Mouse (Mus musculus) hindbrain, postnatal 0 days (tissue): ENCODE measurements around the gene Psmb3. TPM values are rescaled to one million over a fixed set of nuclear protein-coding genes. Genes with fewer than 3 reads are reported as not detected.

Source experiments
- ATAC-seq: fragments of 200-750 bp; cut with Nextera tagmentation; 2 replicates; pipeline ENCODE4 v1.8.0; 2017; ENCODE audit warnings: mild to moderate bottlenecking, moderate TSS enrichment, moderate library complexity
- DNase-seq: peaks from one replicate; pipeline ENCODE4 v3.0.0-alpha.2; 2015; ENCODE audit warnings: low spot score
- H3K27ac ChIP-seq: fragments of 300-500 bp; sonication (generic); 2 replicates; pipeline ENCODE4 v1.5.1; 2014; ENCODE audit warnings: mild to moderate bottlenecking
- H3K27me3 ChIP-seq: fragments of 300-500 bp; sonication (generic); 2 replicates; pipeline ENCODE4 v1.6.1; 2014; ENCODE audit warnings: low read length, mixed read lengths; ENCODE audit not compliant: insufficient read depth
- H3K36me3 ChIP-seq: fragments of 300-500 bp; sonication (generic); 2 replicates; pipeline ENCODE4 v1.6.1; 2014; ENCODE audit warnings: low read length, mixed read lengths; ENCODE audit not compliant: insufficient read depth
- H3K4me1 ChIP-seq: fragments of 300-500 bp; sonication (generic); 2 replicates; pipeline ENCODE4 v1.6.1; 2014; ENCODE audit warnings: antibody characterized with exemption, low read length, mixed read lengths; ENCODE audit not compliant: insufficient read depth
- H3K4me2 ChIP-seq: fragments of 300-500 bp; sonication (generic); 2 replicates; pipeline ENCODE4 v1.6.1; 2014; ENCODE audit warnings: low read depth, mild to moderate bottlenecking, low read length, moderate library complexity, mixed read lengths
- H3K4me3 ChIP-seq: fragments of 300-500 bp; sonication (generic); 2 replicates; pipeline ENCODE4 v1.5.1; 2014; ENCODE audit warnings: low read length
- H3K9ac ChIP-seq: fragments of 300-500 bp; sonication (generic); replicated peaks from 2 replicates; pipeline ENCODE4 v1.6.1; 2014; ENCODE audit warnings: mild to moderate bottlenecking, low read length, moderate library complexity, mixed read lengths
- H3K9me3 ChIP-seq: fragments of 300-500 bp; sonication (generic); 2 replicates; pipeline ENCODE4 v1.6.1; 2016; ENCODE audit warnings: low read length, mixed read lengths
- CTCF ChIP-seq: IDR thresholded peaks from 2 replicates; pipeline ENCODE4 v1.5.1; 2016; ENCODE audit warnings: antibody characterized with exemption, control low read depth, low read depth
- WGBS: fragments of 180-500 bp; shearing (Covaris S2); extraction: QIAGEN DNeasy Blood & Tissue Kit; methylation state at CpG from one replicate; pipeline ENCODE4 v1.1.7; 2014; 5-methylcytosine and 5-hydroxymethylcytosine counted together
- polyA plus RNA-seq: library from polyadenylated mRNA; unstranded; fragments of >200 nt; fragmentation: Nextera tagmentation; extraction: Ambion mirVana; gene quantifications from 2 replicates; pipeline ENCODE4 v1.2.1, GENCODE M21; 2015
- total RNA-seq: library from RNA; depleted of rRNA; stranded (reverse); fragments of >200 nt; gene quantifications from 2 replicates; pipeline ENCODE4 v1.2.3, GENCODE M21; 2014

Psmb3 gene
- total and polyA plus RNA-seq, 2 experiments from 2014 or later, result 498 to 523 TPM

DNA sequence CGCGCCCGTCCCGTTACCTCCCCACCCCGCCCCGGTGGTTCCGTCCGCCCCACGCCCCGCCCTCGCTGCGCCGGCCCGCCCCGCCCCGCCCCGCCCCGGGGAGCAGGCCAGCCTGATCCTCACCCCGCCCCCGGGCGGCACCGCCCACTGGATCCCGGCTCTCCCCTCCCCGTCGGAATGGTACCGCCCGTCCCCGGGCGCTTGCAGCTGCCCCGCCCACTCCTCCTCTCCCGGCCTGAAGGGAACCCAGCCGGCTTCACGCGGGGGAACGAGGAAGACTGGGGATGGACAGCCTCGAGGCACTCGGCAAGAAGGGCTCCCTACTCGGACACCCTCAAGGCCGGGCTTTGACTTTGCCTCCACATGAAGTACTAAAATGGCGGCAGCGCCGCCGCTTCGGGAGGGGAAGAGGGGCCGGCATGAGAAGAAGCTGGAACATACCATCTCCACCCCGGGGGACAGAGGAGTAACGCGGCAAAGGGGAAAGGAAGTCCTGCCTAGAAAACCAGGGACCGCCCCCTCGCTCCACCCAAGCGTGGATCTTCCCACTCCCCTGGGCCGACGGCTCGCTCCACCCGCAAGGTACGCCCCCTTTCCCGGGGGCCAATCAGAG, 41.6 kb downstream of the Psmb3 start:
- Histone ChIP-seq H3K9me3 (no peaks in the 10 kb centered on the region), H3K4me1 (peaks cover 17% of the 10 kb centered on the region), H3K27ac (peak overlapping the region; percentile 98), H3K4me2 (peak overlapping the region; percentile 78), H3K4me3 (peak overlapping the region; percentile 75), H3K36me3 (peaks cover 24% of the 10 kb centered on the region), H3K27me3 (no peaks in the 10 kb centered on the region), H3K9ac (peak overlapping the region; percentile 86)
- no peak for TF ChIP-seq CTCF
- DNase-seq (peak; percentile 99), ATAC-seq (peak; percentile 96)
- WGBS, result under 1% methylated on average over 36 of the region's 57 CpGs

DNA sequence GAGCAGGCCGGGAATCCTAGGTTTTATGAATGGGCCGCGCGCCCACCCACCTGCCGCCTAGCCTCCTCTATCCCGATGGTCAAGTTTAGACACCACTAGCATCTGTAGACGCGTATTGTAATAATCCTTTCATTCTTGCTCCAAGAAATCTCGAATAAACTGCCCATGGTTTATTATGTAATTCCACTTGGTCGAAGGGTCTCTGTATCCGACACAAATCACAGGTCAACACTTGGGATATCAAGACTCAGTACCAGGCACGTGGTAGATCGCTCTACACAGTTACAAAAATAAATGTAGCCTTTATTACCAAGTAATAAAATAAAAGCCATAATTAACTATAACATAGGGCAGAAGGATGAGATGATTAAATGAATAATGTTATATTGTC, 42.1 kb downstream of the Psmb3 start:
- Histone ChIP-seq H3K4me3 (peak overlapping the region; percentile 75), H3K9ac (no peak overlapping the region), H3K9me3 (no peaks in the 10 kb centered on the region), H3K36me3 (peaks cover 27% of the 10 kb centered on the region), H3K4me2 (peak overlapping the region; percentile 78), H3K27ac (0 out of 2 replicates have a peak overlapping the region, but pooled peaks have one; percentile 98), H3K4me1 (peaks cover 17% of the 10 kb centered on the region), H3K27me3 (no peaks in the 10 kb centered on the region)
- DNase-seq (no peak), ATAC-seq (no peak)
- WGBS, result 8% methylated on average over 13 of the region's 13 CpGs
- TF ChIP-seq CTCF, result no peak

DNA sequence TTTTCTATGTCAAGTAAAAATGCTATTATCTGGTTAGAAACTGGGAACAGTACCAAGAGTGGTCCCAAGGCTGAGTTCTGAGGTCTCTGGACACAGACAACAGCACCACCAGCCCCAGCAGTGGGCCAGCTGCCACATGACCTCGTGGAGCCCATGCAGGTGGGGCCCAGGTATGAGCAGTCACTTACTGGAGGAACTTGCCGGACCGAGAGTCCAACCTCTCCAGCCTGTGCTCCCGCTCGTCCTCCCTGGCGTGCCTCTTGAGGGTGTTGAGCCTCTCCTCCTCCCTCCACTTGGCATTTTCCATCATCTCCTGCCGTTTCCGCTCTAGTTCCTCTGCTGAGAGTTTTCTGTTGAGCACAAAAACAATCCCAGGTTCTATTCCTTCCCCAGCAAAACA, 44.6 kb downstream of the Psmb3 start:
- Histone ChIP-seq H3K27me3 (no peaks in the 10 kb centered on the region), H3K4me2 (no peak overlapping the region), H3K27ac (no peak overlapping the region), H3K9ac (no peak overlapping the region), H3K4me3 (no peak overlapping the region), H3K4me1 (peaks cover 8% of the 10 kb centered on the region), H3K36me3 (peaks cover 41% of the 10 kb centered on the region), H3K9me3 (no peaks in the 10 kb centered on the region)
- no peak for DNase-seq
- ATAC-seq, result no peak
- no peak for TF ChIP-seq CTCF
- WGBS, result 94% methylated on average over 8 of the region's 8 CpGs

DNA sequence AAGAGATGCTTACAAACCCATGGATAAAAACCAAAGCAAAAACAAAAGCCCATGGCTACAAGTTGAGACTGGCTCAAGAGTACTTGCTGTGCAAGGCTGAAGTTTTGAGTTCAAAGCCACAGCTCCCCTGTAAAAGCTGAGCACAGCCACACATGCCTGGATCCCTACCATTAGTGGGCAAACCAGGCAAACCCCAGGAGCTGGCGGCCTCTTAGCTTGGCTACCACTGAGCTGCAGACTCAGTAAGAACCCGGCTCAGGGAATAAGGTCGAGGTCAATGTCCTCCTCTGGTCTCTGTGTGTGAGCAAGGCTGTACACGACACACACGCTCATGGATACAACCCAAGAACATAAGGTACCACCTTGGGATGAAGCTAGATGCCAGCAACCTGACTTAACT, 45.3 kb downstream of the Psmb3 start:
- no peak overlapping the region for H3K4me3 ChIP-seq
- peaks cover 48% of the 10 kb centered on the region for H3K36me3 ChIP-seq
- no peaks in the 10 kb centered on the region for H3K27me3 ChIP-seq
- no peak overlapping the region for H3K27ac ChIP-seq
- peaks cover 1% of the 10 kb centered on the region for H3K4me1 ChIP-seq
- no peak for TF ChIP-seq CTCF
- WGBS, result 87% methylated on average over 5 of the region's 5 CpGs
- no peak overlapping the region for H3K9ac ChIP-seq
- H3K9me3 ChIP-seq, result no peaks in the 10 kb centered on the region
- H3K4me2 ChIP-seq, result no peak overlapping the region
- ATAC-seq, result no peak
- no peak for DNase-seq

DNA sequence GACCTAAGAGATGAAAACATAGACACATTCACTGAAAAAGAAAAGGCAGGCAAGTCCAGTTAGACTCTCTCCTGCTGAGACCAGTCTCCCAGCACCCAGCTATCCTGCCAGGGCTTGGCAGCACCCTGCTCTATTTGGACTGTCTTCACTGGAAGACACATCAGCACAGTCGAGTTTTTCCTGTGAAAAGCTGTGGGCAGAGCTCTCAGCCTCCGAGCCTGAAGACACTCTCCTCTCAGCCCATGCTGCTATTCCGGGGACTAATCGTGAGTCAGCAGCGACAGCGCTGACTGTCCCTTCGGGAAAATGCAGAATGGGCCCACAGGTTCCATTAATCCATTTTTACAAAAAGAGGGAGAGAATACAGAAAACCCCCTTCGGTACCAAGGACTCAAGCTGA, 50.1 kb downstream of the Psmb3 start:
- peaks cover 60% of the 10 kb centered on the region for H3K36me3 ChIP-seq

DNA sequence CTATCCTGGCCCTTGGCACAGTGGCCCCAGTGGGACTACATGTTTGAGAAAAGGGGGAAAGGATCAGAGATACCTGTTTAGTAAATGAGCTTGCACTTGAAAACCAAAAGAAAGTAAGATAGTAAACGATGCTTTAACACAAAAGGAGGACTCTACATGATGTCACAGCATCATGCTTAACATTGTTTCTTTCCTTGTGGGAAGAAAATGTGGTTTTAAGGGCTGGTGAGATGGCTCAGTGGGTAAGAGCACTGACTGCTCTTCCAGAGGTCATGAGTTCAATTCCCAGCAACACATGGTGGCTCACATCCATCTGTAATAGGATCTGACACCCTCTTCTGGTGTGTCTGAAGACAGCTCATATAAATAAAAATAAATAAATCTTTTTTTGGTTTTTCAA, 54.9 kb downstream of the Psmb3 start:
- H3K36me3 ChIP-seq, result peaks cover 48% of the 10 kb centered on the region
- no peaks in the 10 kb centered on the region for H3K4me1 ChIP-seq
- no peaks in the 10 kb centered on the region for H3K9me3 ChIP-seq
- no peak overlapping the region for H3K4me3 ChIP-seq
- no peak overlapping the region for H3K9ac ChIP-seq
- WGBS, result 93% methylated on average over 1 of the region's 1 CpGs
- H3K27ac ChIP-seq, result no peak overlapping the region
- ATAC-seq (no peak), DNase-seq (no peak)
- TF ChIP-seq CTCF, result no peak
- H3K4me2 ChIP-seq, result no peak overlapping the region
- H3K27me3 ChIP-seq, result no peaks in the 10 kb centered on the region

More for the DNA sequence above, 50.1 kb downstream of the Psmb3 start:
- no peak overlapping the region for H3K9ac ChIP-seq
- 91% methylated on average over 8 of the region's 8 CpGs for WGBS
- DNase-seq, result no peak
- no peaks in the 10 kb centered on the region for H3K4me1 ChIP-seq
- H3K9me3 ChIP-seq, result no peaks in the 10 kb centered on the region
- no peaks in the 10 kb centered on the region for H3K27me3 ChIP-seq
- H3K27ac ChIP-seq, result no peak overlapping the region
- H3K4me2 ChIP-seq, result no peak overlapping the region
- H3K4me3 ChIP-seq, result no peak overlapping the region
- ATAC-seq, result no peak
- TF ChIP-seq CTCF, result no peak

DNA sequence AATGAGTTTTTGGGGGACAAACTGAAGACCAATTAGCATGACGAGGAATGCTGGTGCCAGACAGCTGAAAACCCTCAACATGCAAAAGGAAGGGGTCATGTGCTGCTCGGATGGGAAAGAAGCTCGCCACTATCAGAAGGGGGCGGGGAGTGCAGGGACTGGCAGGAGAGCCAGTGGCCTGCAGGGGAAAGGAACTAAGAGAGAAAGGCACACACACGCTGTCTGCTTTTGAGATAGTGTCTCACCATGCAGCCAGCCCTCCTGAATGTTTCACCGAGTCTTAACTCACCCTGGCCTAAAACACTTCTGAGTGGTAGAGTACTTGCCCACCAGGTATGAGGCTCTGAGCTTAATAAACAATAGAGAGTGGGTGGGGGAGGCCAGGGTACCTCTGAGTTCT, 55.7 kb downstream of the Psmb3 start:
- whole genome bisulfite sequencing, result 86% methylated on average over 6 of the region's 6 CpGs
- H3K4me3 ChIP-seq, result no peak overlapping the region
- H3K9ac ChIP-seq, result no peak overlapping the region
- no peaks in the 10 kb centered on the region for H3K27me3 ChIP-seq
- no peak overlapping the region for H3K27ac ChIP-seq
- no peak for TF ChIP-seq CTCF
- H3K9me3 ChIP-seq, result no peaks in the 10 kb centered on the region
- no peaks in the 10 kb centered on the region for H3K4me1 ChIP-seq
- DNase-seq (no peak), ATAC-seq (no peak)
- peaks cover 42% of the 10 kb centered on the region for H3K36me3 ChIP-seq
- no peak overlapping the region for H3K4me2 ChIP-seq
